Mouse (Mus musculus) embryonic fibroblast, embryonic 13.5 days (primary cell): ENCODE measurements around the gene Ntn5. TPM values are rescaled to one million over a fixed set of nuclear protein-coding genes. Genes with fewer than 3 reads are reported as not detected.

ENCODE experiments used
- H3K27ac ChIP-seq: 2 replicates; pipeline ENCODE4 v1.5.1; 2012; ENCODE audit warnings: low read length, control low read depth, inconsistent platforms; ENCODE audit not compliant: insufficient read depth
- H3K4me1 ChIP-seq: 2 replicates; pipeline ENCODE4 v1.6.1; 2011; ENCODE audit warnings: low read length; ENCODE audit not compliant: control insufficient read depth, insufficient read depth
- H3K4me3 ChIP-seq: 2 replicates; pipeline ENCODE4 v1.5.1; 2011; ENCODE audit warnings: mild to moderate bottlenecking, control low read depth, low read length; ENCODE audit not compliant: insufficient read depth
- CTCF ChIP-seq: IDR thresholded peaks from 2 replicates; pipeline ENCODE4 v1.5.1; 2011; ENCODE audit warnings: mild to moderate bottlenecking, control low read depth, low read length, moderate library complexity, borderline replicate concordance; ENCODE audit not compliant: insufficient read depth
- POLR2A ChIP-seq: IDR thresholded peaks from 2 replicates; pipeline ENCODE4 v1.6.1; 2011; ENCODE audit warnings: low read depth, mild to moderate bottlenecking, control low read depth, low read length, moderate library complexity
- polyA plus RNA-seq: library from polyadenylated mRNA; stranded (reverse); fragments of >200 nt; gene quantifications from 2 replicates; pipeline ENCODE4 v1.2.4, GENCODE M21; 2011; ENCODE audit warnings: low read depth; ENCODE audit not compliant: missing spikeins, insufficient read length

The Ntn5 gene
- polyA plus RNA-seq, 1 experiment: 0.58 TPM

GRCm38 (mm10) chr7:45695098-45695497, 11.3 kb downstream of the Ntn5 start:
- Histone ChIP-seq H3K4me1 (no peaks in the 10 kb centered on the region), H3K4me3 (no peak overlapping the region), H3K27ac (no peak overlapping the region)
- TF ChIP-seq CTCF (no peak), POLR2A (no peak)

GRCm38 (mm10) chr7:45697894-45698293, 14.1 kb downstream of the Ntn5 start:
- Histone ChIP-seq H3K4me1 (0 out of 2 replicates have a peak, but pooled peaks cover 4% of the 10 kb centered on the region), H3K4me3 (no peak overlapping the region), H3K27ac (no peak overlapping the region)
- TF ChIP-seq POLR2A (no peak), CTCF (no peak)

GRCm38 (mm10) chr7:45699523-45700141, 15.8 kb downstream of the Ntn5 start, which contains the start of gene Car11:
Gene Car11, plus strand, starts transcription at chr7:45699843.
- TF ChIP-seq CTCF: no peak
- no peak within 1 kb of the TSS for H3K27ac ChIP-seq
- 0 out of 2 replicates have a peak, but pooled peaks cover 4% of the 10 kb centered on the region for H3K4me1 ChIP-seq
- peak within 1 kb of the TSS; percentile 9; the same call in 1 of the 2 replicates for H3K4me3 ChIP-seq

GRCm38 (mm10) chr7:45700301-45701015, 16.6 kb downstream of the Ntn5 start:
- Histone ChIP-seq H3K4me1 (0 out of 2 replicates have a peak, but pooled peaks cover 4% of the 10 kb centered on the region), H3K4me3 (peak overlapping the region; percentile 9; the same call in 1 of the 2 replicates), H3K27ac (no peak overlapping the region)
- TF ChIP-seq POLR2A (no peak), CTCF (no peak)

- peaks cover 4% of the 10 kb centered on the region; the same call in 1 of the 2 replicates for H3K4me1 ChIP-seq
- no peak overlapping the region for H3K27ac ChIP-seq
- H3K4me3 ChIP-seq: no peak overlapping the region
- TF ChIP-seq CTCF: no peak
- TF ChIP-seq POLR2A: no peak
These were observed 17.2 kb downstream of the Ntn5 start for GRCm38 (mm10) chr7:45701072-45701471.

- H3K27ac ChIP-seq: no peak overlapping the region
- TF ChIP-seq POLR2A (no peak), CTCF (no peak)
- H3K4me1 ChIP-seq: peaks cover 4% of the 10 kb centered on the region; the same call in 1 of the 2 replicates
- no peak overlapping the region for H3K4me3 ChIP-seq
These were observed 17.8 kb downstream of the Ntn5 start for GRCm38 (mm10) chr7:45701607-45702006.

GRCm38 (mm10) chr7:45702316-45702715, 18.5 kb downstream of the Ntn5 start:
- TF ChIP-seq CTCF: no peak
- TF ChIP-seq POLR2A: no peak
- H3K4me3 ChIP-seq: no peak overlapping the region
- no peak overlapping the region for H3K27ac ChIP-seq
- H3K4me1 ChIP-seq: peaks cover 5% of the 10 kb centered on the region; the same call in 1 of the 2 replicates

GRCm38 (mm10) chr7:45702809-45703520, 19.1 kb downstream of the Ntn5 start:
- Histone ChIP-seq H3K27ac (no peak overlapping the region), H3K4me1 (peaks cover 8% of the 10 kb centered on the region), H3K4me3 (no peak overlapping the region)
- no peak for TF ChIP-seq CTCF
- no peak for TF ChIP-seq POLR2A

GRCm38 (mm10) chr7:45703521-45704033, 19.8 kb downstream of the Ntn5 start:
- peaks cover 11% of the 10 kb centered on the region for H3K4me1 ChIP-seq
- no peak overlapping the region for H3K4me3 ChIP-seq
- TF ChIP-seq CTCF (no peak), POLR2A (no peak)
- H3K27ac ChIP-seq: no peak overlapping the region
